Mouse (Mus musculus) fat pad, adult 2 months (tissue): Measurements from ENCODE around the gene Tmem251.

Experiments
- DNase-seq: peaks from one replicate; pipeline ENCODE4 v3.0.0-alpha.2; 2011; ENCODE audit warnings: low read depth, low spot score; ENCODE audit errors: extremely low read depth

Gene Tmem251

DNA sequence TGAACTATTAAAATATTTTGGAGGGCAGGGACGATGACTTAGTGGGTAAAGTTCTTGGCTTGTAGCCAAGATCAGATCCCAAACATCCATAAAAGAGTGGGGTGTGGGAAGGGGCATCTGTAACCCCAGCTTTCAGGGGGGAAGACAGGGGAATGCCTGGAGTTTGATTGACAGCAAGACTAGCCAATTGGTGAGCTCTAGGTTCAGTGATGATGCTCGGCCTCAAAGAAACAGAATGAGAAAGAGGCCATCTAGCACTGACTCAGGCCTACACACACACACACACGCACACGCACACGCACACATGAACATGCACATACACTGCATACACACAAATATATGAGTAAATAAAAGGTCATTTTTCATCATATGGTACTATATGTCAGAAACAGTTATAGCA is 33.7 kb upstream of the Tmem251 start:
- no peak for DNase-seq

DNA sequence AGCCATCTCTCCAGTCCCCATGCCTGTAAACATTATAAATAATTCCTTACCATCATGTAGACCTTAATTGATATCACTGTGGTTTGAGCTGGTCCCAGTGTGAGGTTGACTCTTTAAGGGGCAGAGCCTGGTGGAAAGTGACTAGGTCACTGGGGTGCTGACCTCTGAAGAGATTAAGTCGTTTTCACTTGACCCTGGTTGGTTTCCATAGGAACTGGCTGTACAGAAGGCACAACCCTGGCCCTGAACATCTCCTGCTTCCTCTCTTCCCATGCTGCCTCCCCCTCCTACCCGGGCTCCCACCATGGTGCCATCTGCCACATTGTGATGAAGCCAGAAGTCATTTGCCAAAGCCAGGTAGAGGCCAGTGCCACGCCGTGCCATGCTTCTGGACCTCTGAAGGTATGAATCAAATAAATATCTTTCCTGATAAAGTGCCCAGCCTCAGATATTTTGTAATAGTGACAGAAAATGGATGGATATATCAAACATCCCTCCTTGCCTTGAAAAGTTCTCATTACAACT is 32.6 kb upstream of the Tmem251 start:
- DNase-seq = no peak

DNA sequence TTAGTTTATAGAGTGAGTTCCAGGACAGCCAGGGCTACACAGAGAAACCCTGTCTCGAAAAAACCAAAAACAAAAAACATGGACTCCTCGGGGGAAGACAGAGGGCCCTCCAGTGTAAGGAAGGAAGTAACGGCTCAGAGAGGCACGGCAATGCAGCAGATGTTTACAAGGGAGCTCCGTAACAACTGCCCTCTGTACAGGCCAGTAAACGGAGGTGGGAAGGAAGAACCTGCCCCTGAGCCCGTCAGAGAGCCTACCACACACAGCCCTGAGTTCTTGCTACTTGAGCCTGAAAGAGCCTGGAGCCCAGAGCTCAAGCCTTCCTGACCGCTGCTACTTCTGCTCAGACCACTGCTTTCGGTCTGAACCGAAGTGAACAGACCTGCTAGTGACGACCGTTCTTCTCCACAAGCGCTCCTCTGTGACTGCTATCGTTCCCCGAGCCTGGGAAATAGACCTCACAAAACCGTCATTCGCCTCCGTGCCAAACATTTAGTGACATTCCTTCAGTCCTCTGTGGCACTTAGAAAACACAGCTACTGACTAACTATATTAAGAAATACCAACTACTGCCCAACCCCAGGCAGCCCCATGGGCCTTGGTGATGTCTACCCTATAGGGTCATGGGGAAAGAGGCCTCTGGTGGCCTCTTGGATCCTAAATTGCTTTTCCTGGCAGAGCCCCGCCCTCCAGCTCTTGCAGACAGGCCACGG is 30.3 kb upstream of the Tmem251 start:
- DNase-seq = no peak

DNA sequence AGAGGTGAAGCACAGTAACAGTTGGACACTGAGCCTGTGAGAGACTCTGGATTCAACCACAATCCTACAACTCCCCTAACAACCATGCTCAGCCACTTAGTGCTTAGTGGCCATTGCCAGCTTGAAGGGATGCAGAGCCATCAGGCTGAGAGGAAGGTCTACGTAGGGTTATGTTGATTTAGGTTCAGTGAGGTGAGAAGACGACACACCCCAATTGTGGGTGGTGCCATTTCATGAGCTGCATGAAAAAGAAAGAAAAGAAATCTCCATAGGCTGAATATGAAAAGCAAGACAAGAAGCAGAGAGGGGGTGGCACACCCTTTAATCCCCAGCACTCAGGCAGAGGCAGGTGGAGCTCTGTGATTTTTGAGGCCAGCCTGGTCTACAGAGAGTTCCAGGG is 29.4 kb upstream of the Tmem251 start:
- no peak for DNase-seq

DNA sequence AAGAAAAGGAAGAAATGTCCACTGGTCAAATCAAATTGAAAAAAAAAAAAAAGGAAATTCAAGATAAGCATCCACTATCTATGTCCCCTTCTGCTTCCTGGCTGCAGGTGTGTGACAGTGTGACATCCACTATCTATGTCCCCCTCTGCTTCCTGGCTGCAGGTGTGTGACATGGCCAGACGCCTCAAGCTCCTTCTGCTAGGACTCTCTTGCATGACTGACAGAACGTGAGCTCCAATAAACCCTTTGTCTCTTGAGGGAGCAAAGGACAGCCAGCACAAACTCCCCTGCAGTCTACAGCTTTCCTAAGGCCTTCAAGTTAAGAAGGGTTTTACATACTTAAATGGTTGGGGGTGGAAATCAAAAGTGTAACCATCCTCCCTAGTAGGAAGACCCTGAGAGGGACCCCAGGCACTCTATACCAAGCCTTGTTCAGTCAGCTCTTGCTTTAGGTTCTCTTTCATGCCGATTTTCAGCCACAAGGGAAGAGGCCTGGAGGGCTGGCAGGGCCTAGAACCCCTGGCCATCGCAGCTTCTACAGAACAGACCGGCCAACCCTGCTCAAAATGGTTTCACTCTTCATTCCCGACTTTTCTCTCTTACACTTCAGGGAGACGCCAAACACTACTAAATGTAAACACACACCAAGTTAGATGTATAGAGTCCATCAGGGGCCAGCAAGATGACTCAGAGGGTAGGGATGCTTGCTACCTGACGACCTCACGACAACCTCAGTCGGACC is 28.7 kb upstream of the Tmem251 start:
- DNase-seq = no peak

DNA sequence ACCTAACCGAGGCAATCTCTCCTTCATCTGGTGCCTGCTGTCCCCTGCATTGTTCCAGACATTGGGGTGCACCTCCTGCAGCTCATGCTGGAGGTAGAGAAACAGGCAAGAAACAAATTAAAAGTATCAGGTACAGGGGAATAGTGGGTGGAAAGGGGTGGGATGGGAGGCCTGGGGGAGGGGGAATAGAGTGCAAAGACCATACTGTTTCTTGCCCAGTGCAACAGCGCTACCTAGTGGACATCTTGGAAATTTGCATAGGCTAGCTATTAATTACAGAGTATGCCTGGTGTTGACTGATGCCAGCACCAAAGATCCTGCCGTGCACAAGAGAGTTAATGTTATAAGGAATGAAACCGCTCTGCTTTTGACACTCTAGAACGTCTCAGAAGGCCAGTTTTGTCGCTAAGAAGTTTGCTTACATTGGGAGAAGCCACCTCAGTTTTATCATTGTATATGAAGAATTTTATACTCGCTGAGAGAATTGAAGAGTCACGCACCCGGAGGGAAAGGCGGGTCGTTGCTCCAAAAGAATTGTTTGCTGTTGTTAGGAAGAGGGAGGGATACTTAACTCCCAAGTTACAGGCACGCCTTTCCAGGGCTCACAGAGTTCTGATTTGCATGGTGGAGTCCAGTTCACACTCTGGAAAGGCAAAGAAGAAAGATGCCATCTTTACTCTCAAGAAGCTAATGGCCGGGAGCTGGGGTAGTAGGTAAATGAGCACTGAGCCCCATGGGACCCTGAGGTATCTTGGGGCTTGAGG is 23.8 kb upstream of the Tmem251 start:
- no peak for DNase-seq

DNA sequence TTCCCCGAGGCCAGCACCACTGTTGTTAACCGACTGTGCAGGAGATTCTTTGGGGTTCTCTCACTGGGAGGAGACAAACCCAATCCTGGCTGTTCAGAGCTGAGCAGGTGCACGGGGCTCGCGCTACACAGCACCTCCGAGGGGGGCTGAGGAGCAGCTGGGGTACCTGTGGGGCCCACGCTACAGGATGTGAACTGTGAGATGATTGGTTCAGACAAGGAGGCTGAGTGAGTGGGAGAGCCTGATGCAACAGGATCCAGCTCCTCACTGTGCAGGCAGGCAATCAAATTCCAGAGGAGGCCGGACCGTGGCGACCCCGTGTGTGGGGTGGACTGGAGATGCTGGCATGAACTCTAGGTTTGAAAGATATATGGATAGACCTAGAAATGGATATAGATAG is 21.1 kb upstream of the Tmem251 start:
- no peak for DNase-seq

DNA sequence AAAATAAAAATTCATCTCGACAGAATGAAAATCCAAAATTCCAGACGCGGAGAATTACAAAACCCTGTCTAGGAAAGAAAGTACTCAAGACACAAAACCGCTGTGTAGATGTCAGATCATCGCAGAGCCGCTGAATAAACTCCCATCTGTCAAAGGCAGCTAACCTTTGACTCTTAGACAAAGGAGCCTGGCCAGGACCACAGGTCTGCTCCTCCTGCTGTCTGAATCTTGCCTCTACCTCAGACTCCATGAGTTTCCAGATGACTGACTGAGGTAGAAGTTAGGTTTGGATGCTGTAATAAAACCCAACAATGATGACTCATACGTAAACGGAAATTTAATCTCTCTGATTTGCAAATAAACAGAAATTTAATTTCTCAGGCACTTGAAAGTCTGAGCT is 20.6 kb upstream of the Tmem251 start:
- no peak for DNase-seq

DNA sequence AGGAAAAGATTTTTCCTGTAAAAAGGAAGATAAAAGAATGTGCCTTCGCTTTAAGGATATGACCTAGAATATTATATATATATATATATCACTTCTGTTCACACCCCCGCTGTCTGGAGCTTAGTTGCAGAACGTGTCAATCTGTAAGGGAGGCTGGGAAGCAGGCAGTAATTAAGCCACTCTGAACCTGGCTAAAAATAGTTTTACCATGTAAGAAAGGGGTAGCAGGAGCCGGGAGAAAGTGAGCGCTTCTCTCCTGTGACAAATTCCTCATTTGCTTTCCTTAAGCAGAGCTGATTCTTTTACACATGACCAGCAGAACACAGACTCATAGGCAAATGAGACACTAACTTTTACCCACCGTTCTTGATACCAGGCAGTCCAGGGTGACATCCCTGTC is 19.7 kb upstream of the Tmem251 start:
- DNase-seq = no peak

DNA sequence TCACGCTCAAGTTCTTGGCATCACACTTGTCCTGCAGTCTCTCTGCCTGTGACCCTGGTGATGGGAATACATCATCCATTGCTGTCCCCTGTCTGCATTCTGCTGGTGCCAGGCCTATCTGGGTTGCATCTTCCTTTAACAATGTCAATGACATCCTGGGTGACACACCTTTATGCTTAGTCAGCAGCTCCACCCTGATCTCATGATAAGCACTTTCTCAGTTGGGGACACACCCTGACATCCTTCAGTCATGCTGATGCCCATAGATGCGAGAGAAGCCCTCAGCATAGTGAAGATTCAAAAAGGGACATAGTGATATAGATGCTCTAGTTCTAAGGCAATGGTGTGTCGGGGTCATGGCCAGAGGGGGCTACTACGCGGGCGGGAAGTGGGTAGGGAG is 18.4 kb upstream of the Tmem251 start:
- DNase-seq = no peak

DNA sequence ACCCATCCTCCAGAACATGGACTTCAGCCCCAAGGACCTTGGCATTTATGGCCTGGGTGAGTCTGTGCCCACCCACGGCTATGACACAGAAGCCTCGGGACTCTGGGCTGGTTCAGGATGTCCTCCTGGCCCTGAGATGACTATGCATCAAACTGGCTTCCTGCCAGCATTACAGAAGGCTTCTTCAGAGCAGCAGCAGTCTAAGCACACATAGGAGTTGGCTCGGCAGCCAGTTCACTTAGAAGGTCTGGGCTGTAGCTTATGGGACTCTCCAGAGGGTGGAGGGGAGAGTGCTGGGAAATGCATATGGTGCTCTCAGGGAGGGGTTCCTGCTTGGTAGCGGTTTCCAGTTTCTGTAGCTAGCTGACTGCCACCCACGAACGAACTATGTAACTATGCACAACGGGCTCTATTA is 17.8 kb upstream of the Tmem251 start:
- DNase-seq = no peak

DNA sequence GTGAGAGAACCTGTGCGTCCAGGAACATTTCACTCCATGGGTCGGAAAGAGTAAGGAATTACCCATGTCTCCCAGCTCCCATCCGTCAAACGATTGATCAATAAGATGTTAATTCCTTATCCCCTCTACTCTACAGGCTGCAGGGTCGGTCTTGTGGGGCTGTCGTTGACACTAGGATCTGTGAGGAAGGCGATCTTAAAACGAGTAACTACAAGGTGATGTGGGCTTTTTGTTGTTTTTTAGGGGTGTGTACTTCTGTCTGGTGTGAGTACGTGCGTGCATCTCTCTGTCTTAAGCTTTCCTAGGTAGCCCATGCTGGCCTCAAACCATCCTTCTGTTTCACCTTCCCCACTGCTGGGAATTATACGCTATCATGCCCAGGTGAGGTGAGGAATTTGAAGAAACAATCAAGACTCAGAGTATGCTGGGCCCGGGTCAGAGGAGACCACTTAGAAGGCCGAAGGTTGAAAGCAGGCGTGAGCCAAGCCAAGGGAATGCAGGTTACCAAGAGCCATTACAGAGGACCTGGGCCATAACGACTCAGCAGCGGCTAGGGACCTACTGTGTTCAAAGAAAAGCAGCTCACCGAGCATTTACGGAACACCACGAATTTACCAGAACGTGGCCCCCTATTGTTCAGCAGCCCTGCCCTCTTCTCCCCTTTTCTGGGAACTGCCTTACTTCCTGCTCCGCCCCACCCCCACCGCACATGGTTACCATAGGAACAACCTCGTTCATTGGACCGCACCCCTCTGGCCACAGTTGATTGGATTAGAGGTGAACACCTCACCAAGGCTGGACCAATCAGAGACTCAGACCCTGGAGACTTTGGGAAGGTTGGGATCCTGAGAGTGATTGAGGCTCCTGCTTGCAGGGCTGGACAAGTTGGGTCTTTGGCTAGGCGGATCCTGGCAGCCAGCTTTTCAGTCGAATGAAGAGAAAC is 13.4 kb upstream of the Tmem251 start:
- DNase-seq = no peak

DNA sequence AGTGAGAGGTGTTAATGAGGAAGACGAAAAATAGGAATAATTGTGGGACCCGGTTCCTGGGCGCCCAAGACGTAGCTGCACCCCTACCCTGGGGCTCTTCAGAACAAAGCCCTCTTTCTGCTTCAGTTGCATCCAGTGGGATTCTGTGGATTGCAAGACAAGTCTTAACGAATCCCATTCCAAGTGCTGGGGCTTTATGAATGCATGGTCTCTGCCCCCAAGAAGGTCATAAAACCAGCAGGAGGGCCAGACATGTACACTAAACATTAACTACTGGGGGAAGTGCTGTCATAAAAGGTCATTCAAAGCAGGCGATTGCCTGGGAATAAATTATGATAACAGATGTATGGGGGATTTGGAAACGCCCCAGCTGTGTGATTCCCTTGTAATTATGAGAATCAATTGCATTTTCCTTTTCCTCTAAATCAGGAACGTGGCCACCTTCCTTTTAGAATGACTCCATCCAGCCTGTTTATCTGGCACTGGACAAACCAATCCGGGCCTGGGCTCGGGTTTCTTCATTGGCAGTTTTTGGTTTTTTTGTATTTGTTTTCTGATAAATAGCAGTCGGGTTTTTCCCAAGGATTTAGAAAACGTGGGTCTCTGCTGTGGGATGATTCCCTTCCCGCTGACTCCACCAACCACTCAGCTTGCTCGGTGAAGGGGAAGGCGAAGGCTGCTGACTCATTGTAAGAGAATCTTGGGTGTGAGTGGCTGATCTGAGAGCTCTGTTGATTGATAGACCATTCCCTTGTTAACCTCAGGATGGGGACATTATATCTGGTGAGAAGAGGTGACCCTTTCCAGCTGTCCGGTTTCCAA is 12.6 kb upstream of the Tmem251 start:
- DNase-seq = no peak

DNA sequence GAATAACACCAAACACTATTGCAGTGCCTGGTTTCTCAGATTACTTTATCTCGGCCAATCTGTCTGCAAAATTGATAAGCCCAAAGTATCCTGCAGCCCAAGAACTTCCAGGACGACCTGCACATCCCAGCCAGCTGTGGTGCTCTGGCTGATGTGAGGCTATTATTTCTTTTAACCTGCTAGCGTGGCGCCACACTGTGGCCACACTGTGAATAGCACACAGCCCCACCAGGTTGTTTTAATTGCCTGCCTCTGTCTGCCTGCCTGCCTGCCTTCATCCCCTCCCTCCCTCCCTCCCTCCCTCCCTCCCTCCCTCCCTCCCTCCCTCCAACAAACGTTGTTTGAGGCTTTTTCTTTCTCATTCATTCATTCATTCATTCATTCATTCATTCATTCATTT is 10.2 kb upstream of the Tmem251 start:
- DNase-seq = no peak

DNA sequence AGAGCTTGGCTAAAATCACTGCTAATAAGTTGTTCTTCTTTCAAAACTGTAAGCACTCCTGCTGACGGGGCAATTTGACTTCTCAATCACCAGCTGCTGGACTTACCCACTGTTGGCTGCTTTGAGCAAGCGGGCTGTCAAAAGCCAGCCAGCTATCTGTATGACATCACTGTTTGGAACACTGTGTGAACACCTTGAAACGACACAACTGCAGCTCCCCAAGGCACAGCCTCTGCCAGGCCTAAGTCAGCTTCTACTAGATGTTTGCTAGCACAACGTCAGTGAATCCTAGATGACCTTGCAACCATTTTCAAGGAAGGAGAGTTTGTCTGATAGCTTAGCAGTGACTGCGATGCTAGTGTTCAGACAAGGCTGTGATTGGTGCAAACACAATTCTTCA is 4.5 kb upstream of the Tmem251 start:
- no peak for DNase-seq

DNA sequence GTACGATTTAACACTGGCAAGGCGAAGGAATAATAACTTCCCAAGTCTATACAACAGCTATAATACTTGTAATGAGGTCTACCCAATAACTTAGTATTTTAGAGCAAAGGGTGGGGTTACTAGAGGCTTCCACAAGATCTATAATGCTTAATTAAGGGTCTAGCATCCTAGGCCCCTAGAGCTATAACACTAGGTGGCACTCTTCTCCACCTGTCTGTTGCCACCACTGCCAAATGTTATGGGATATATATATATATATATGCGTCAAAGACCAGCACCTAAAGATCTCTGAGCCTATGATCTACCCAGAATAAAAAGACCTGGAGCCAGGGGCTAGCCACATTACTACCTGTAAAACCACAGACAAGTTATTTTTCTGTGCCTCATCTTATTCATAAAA is 3.3 kb upstream of the Tmem251 start:
- no peak for DNase-seq

DNA sequence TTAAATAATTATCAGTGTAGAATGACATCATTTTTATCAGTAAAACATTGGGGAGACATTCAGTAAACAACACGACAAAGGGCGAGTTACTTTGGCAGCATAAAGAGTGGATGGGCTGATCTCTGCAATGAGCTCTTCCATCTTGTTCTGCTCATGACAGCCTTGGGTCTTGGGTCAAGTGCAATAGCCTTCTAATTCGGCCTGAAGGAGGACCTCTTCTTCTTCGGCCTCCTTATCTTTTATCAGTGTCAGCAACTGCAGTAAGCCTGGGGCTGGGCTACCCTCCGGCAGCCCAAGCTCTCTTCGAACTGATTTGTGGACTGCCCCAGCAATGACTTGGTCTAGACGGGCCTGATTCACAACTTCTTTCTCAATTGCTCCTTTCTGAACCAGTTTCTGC is 1.5 kb upstream of the Tmem251 start:
- DNase-seq = no peak

DNA sequence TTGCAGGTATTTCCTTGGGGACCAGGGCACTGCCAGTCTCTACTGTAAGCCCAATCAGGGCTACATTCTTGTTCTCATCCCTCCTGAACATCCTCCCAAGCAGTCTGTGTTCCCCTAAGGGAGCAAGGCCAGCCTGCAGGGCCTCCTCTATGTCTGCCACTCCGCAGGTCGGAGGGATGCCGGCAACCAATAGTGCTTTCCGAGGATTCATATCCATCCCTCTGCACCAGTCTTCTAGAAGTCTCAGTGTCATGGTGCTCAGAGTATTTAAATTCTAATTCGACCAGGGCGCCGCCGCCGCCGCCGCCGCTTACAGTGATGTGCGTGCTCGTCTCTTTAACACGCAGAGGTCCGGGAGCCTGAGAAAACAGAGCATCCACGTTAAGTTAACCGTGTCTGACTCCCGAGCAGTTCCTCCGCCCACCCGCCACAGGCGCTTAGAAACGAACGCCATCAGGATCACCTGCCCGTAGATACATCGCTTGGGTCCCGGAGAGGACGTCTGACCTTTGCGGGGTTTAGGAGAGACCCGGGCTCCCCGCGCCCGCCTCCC is 450 bp upstream of the Tmem251 start:
- no peak for DNase-seq

DNA sequence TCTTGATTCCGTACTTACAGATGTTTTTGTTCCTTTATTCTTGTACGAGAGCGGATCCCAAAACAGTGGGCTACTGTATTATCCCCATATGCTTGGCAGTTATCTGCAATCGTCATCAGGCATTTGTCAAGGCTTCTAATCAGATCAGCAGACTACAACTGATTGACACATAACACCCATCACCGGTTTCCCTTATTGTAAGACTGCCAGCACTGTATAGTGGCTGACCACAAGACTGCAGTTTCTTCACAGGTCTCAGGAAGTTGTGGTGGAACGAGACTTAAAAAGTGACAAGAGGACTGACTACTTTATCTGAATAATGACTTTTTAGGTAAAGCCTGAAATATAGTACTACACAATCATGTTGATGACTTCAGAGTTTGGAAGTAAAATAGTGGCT is 1.3 kb downstream of the Tmem251 start:
- no peak for DNase-seq

DNA sequence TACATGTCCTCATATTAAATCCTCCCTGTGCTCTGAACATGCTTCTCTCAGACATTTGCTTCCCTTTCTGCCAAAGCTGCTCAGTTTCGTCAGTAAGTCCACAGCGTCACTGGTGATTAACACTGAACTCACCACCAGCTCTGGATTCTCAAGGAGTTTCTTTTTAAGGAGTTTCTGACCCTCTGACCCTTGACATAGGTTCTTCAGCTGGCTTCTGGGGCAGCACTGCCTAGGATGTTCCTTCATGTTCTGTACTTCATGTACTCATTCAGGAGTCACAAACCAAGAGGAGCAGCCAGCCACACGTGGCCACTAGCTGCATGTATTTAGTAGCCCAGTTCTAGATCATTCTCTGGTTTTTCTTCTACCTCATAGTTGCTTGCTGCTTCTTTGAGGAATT is 4.7 kb downstream of the Tmem251 start:
- DNase-seq = no peak
